Mouse (Mus musculus): ENCODE measurements around the gene Cdkn3.

DNA sequence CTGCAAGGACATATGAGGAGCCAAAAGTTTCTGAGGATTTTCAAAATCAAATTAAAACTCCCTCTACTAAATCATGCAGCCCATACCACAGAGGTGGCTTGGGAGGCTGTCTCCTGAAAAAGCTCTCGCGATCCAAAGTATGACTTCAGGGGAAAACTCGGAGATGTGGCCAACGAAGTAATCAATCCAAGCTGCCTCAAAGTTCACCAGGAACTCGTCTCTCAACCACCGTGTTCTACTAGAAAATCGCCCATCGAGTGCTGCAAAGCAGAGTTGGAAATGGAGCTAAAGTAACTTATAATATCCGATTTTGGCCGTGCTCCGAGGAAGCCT is 27.1 kb downstream of the Cdkn3 start:
- no peak for TF ChIP-seq POLR2A (IDR thresholded peaks at IDR 0.05; ENCODE audit: borderline replicate concordance, extremely low read depth, insufficient read depth, insufficient read length, poor library complexity, severe bottlenecking)
- TF ChIP-seq CTCF (IDR thresholded peaks at IDR 0.05; ENCODE audit: borderline replicate concordance, extremely low read depth, insufficient read depth, insufficient read length): no peak

All from brain, embryonic 14.5 days (tissue).